Mouse (Mus musculus): ENCODE measurements around the gene Sox5. TPM values are rescaled to one million over a fixed set of nuclear protein-coding genes. Genes with fewer than 3 reads are reported as not detected.

The Sox5 gene
- total and polyA plus RNA-seq, 2 experiments from 2014 or later, result 26.2 to 32.9 TPM

- no peak overlapping the region for H3K4me2 ChIP-seq (ENCODE audit: low read depth, low read length)
- no peaks in the 10 kb centered on the region for H3K36me3 ChIP-seq (ENCODE audit: insufficient read depth, low read length)
- WGBS, result 95% methylated on average over 2 of the region's 2 CpGs
- H3K27ac ChIP-seq, result no peak overlapping the region
- H3K4me3 ChIP-seq (ENCODE audit: low read length), result no peak overlapping the region
- ATAC-seq (no peak), DNase-seq (ENCODE audit: low spot score) (no peak)
- no peak for TF ChIP-seq CTCF (IDR thresholded peaks at IDR 0.05; ENCODE audit: low read depth)
- H3K9me3 ChIP-seq (ENCODE audit: low read length), result no peaks in the 10 kb centered on the region
- H3K9ac ChIP-seq (replicated peaks; ENCODE audit: low read length), result no peak overlapping the region
- no peaks in the 10 kb centered on the region for H3K27me3 ChIP-seq (ENCODE audit: insufficient read depth, low read length)
- H3K4me1 ChIP-seq (ENCODE audit: insufficient read depth, low read length), result peaks cover 7% of the 10 kb centered on the region; the same call in 1 of the 2 replicates
These were observed 8.8 kb downstream of the Sox5 start for GRCm38 (mm10) chr6:144772985-144773384.

GRCm38 (mm10) chr6:144772175-144772918 is 9.4 kb downstream of the Sox5 start:
- WGBS, result 65% methylated on average over 15 of the region's 15 CpGs
- no peak overlapping the region for H3K27ac ChIP-seq
- DNase-seq (ENCODE audit: low spot score) (no peak), ATAC-seq (peak; percentile 61; the same call in 1 of the 2 replicates)
- H3K4me1 ChIP-seq (ENCODE audit: insufficient read depth, low read length), result peaks cover 7% of the 10 kb centered on the region; the same call in 1 of the 2 replicates
- no peak overlapping the region for H3K4me2 ChIP-seq (ENCODE audit: low read depth, low read length)
- no peak overlapping the region for H3K4me3 ChIP-seq (ENCODE audit: low read length)
- no peaks in the 10 kb centered on the region for H3K9me3 ChIP-seq (ENCODE audit: low read length)
- no peak overlapping the region for H3K9ac ChIP-seq (replicated peaks; ENCODE audit: low read length)
- no peaks in the 10 kb centered on the region for H3K27me3 ChIP-seq (ENCODE audit: insufficient read depth, low read length)
- H3K36me3 ChIP-seq (ENCODE audit: insufficient read depth, low read length), result no peaks in the 10 kb centered on the region
- no peak for TF ChIP-seq CTCF (IDR thresholded peaks at IDR 0.05; ENCODE audit: low read depth)

DNA sequence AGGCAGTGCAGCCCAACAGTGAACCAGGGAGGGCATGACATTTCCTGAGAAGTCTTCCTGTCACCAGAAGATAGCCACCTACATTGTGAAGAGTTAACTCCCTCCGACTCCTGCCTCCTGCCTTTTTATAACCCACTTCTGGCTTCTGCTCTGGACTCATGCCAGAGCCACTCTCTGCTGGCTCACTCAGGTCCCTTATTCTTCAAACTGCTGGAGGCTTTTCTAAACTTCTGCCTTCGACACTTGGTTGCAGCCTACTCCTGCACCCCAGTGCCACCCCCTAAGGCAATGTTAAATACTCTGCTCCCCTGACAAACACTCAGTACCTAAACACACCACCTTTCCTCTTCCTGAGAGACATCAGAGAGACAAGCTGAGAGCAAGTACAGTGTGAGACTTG is 12.7 kb downstream of the Sox5 start:
- TF ChIP-seq CTCF (IDR thresholded peaks at IDR 0.05; ENCODE audit: low read depth), result no peak
- Histone ChIP-seq H3K9ac (replicated peaks; ENCODE audit: low read length) (no peak overlapping the region), H3K9me3 (ENCODE audit: low read length) (no peaks in the 10 kb centered on the region), H3K4me3 (ENCODE audit: low read length) (no peak overlapping the region), H3K27me3 (ENCODE audit: insufficient read depth, low read length) (no peaks in the 10 kb centered on the region), H3K27ac (no peak overlapping the region), H3K4me2 (ENCODE audit: low read depth, low read length) (no peak overlapping the region), H3K4me1 (ENCODE audit: insufficient read depth, low read length) (peaks cover 7% of the 10 kb centered on the region; the same call in 1 of the 2 replicates), H3K36me3 (ENCODE audit: insufficient read depth, low read length) (no peaks in the 10 kb centered on the region)
- DNase-seq (ENCODE audit: low spot score) (no peak), ATAC-seq (no peak)
- WGBS, result 13% methylated on average over 2 of the region's 2 CpGs

DNA sequence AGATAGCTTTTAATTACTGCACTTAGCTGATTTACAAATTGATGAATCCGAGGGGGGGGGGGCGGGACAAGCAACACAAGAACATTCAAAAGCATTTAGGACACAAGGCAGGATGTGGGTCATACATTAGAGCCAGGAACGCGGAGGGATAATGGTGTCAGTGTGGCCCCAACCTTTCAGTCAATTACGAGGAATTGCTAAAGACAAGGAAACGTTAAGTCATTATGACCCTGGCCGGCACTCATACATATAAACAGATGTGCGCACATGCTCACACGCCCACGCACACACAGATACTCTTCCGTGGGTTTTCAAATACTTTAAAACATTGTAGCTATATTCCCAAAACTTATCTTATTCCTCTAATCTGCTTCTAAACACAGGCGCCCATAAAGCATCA is 19.9 kb downstream of the Sox5 start:
- ATAC-seq, result no peak
- no peaks in the 10 kb centered on the region for H3K27me3 ChIP-seq (ENCODE audit: insufficient read depth, low read length)
- DNase-seq (ENCODE audit: low spot score), result no peak
- no peak overlapping the region for H3K4me2 ChIP-seq (ENCODE audit: low read depth, low read length)
- H3K4me3 ChIP-seq (ENCODE audit: low read length), result no peak overlapping the region
- H3K9me3 ChIP-seq (ENCODE audit: low read length), result no peaks in the 10 kb centered on the region
- H3K27ac ChIP-seq, result no peak overlapping the region
- H3K36me3 ChIP-seq (ENCODE audit: insufficient read depth, low read length), result no peaks in the 10 kb centered on the region
- H3K9ac ChIP-seq (replicated peaks; ENCODE audit: low read length), result no peak overlapping the region
- 87% methylated on average over 12 of the region's 12 CpGs for WGBS
- H3K4me1 ChIP-seq (ENCODE audit: insufficient read depth, low read length), result no peaks in the 10 kb centered on the region
- TF ChIP-seq CTCF (IDR thresholded peaks at IDR 0.05; ENCODE audit: low read depth), result no peak

- Histone ChIP-seq H3K27me3 (ENCODE audit: insufficient read depth, low read length) (no peaks in the 10 kb centered on the region), H3K9me3 (ENCODE audit: low read length) (no peaks in the 10 kb centered on the region), H3K9ac (replicated peaks; ENCODE audit: low read length) (no peak overlapping the region), H3K4me1 (ENCODE audit: insufficient read depth, low read length) (no peaks in the 10 kb centered on the region), H3K4me2 (ENCODE audit: low read depth, low read length) (no peak overlapping the region), H3K4me3 (ENCODE audit: low read length) (no peak overlapping the region), H3K27ac (no peak overlapping the region), H3K36me3 (ENCODE audit: insufficient read depth, low read length) (no peaks in the 10 kb centered on the region)
- DNase-seq (ENCODE audit: low spot score) (no peak), ATAC-seq (no peak)
- TF ChIP-seq CTCF (IDR thresholded peaks at IDR 0.05; ENCODE audit: low read depth), result no peak
- 52% methylated on average over 8 of the region's 8 CpGs for WGBS
These were observed 22.6 kb downstream of the Sox5 start for GRCm38 (mm10) chr6:144759193-144759592.

- Histone ChIP-seq H3K36me3 (ENCODE audit: insufficient read depth, low read length) (no peaks in the 10 kb centered on the region), H3K4me1 (ENCODE audit: insufficient read depth, low read length) (no peaks in the 10 kb centered on the region), H3K4me2 (ENCODE audit: low read depth, low read length) (no peak overlapping the region), H3K9ac (replicated peaks; ENCODE audit: low read length) (no peak overlapping the region), H3K4me3 (ENCODE audit: low read length) (no peak overlapping the region), H3K9me3 (ENCODE audit: low read length) (no peaks in the 10 kb centered on the region), H3K27ac (no peak overlapping the region), H3K27me3 (ENCODE audit: insufficient read depth, low read length) (no peaks in the 10 kb centered on the region)
- ATAC-seq (no peak), DNase-seq (ENCODE audit: low spot score) (no peak)
- no peak for TF ChIP-seq CTCF (IDR thresholded peaks at IDR 0.05; ENCODE audit: low read depth)
- 45% methylated on average over 14 of the region's 14 CpGs for WGBS
These were observed 24.4 kb downstream of the Sox5 start for GRCm38 (mm10) chr6:144757414-144757813.

GRCm38 (mm10) chr6:144756444-144756843 is 25.3 kb downstream of the Sox5 start:
- no peak overlapping the region for H3K27ac ChIP-seq
- WGBS, result 93% methylated on average over 14 of the region's 14 CpGs
- ATAC-seq, result no peak
- H3K4me2 ChIP-seq (ENCODE audit: low read depth, low read length), result no peak overlapping the region
- no peak for TF ChIP-seq CTCF (IDR thresholded peaks at IDR 0.05; ENCODE audit: low read depth)
- H3K27me3 ChIP-seq (ENCODE audit: insufficient read depth, low read length), result no peaks in the 10 kb centered on the region
- H3K9me3 ChIP-seq (ENCODE audit: low read length), result no peaks in the 10 kb centered on the region
- H3K4me3 ChIP-seq (ENCODE audit: low read length), result no peak overlapping the region
- H3K9ac ChIP-seq (replicated peaks; ENCODE audit: low read length), result no peak overlapping the region
- DNase-seq (ENCODE audit: low spot score), result no peak
- no peaks in the 10 kb centered on the region for H3K36me3 ChIP-seq (ENCODE audit: insufficient read depth, low read length)
- H3K4me1 ChIP-seq (ENCODE audit: insufficient read depth, low read length), result no peaks in the 10 kb centered on the region
